Mouse (Mus musculus) testis, postnatal 10 days (tissue): ENCODE measurements around the gene Nudt9.

Experiments
- DNase-seq: peaks from one replicate; pipeline ENCODE4 v3.0.0; 2021; ENCODE audit warnings: low spot score

Nudt9 gene

DNA sequence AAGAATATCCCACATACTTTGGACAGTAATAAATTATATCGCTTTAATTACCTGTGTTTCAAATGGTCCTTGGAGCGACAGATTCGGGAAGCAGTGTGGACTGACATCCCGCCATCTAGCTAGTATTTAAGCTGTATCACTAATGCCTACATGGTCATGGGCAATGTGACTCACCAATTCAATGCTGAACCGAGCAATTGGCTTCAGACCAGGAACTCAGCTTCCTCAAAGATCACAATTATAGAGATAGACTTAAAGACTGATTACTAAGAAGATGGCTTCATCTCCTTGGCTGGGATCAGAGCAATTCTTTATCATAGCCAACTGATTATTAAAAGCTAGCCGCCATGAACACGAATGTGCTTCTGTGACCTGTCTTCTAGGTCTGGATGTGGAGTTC lies 31.4 kb downstream of the Nudt9 start, which contains the start of gene Gm17660:
TSS of gene Gm17660 (minus strand) at position 101 of the 400 bp plus-strand sequence.
- DNase-seq = peak; percentile 22

GRCm38 (mm10) chr5:104080736-104081135 lies 34.6 kb downstream of the Nudt9 start:
- no peak for DNase-seq

DNA sequence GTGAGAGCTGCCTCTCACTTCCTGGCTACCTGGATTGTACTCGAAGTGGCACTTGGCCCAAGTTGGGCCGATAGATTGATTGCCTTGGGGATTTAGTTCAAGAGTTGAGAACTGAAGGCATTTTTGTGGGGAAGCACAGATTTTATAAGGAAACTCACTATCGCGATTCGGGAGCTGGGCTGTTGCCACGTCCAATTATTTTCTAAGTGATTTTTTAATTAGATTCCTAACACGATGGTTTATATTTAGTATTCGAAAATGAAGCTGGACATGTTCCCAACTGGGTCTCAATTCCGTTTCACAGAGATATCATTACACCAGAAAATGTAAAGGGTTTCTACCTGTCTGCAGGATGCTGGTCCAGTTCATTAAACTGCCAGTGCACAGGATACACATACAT lies 39.3 kb downstream of the Nudt9 start:
- DNase-seq = no peak

- peak; percentile 27 for DNase-seq
Observed at GRCm38 (mm10) chr5:104089751-104090150, 43.6 kb downstream of the Nudt9 start.

GRCm38 (mm10) chr5:104095416-104096077 lies 49.4 kb downstream of the Nudt9 start:
- no peak for DNase-seq

- no peak for DNase-seq
Observed at GRCm38 (mm10) chr5:104096078-104096938, 50.2 kb downstream of the Nudt9 start.

GRCm38 (mm10) chr5:104101678-104102531 lies 55.8 kb downstream of the Nudt9 start:
- no peak for DNase-seq

- DNase-seq = no peak
Observed at GRCm38 (mm10) chr5:104103171-104103570, 57.1 kb downstream of the Nudt9 start.

GRCm38 (mm10) chr5:104104111-104104510 lies 58.0 kb downstream of the Nudt9 start:
- no peak for DNase-seq

DNA sequence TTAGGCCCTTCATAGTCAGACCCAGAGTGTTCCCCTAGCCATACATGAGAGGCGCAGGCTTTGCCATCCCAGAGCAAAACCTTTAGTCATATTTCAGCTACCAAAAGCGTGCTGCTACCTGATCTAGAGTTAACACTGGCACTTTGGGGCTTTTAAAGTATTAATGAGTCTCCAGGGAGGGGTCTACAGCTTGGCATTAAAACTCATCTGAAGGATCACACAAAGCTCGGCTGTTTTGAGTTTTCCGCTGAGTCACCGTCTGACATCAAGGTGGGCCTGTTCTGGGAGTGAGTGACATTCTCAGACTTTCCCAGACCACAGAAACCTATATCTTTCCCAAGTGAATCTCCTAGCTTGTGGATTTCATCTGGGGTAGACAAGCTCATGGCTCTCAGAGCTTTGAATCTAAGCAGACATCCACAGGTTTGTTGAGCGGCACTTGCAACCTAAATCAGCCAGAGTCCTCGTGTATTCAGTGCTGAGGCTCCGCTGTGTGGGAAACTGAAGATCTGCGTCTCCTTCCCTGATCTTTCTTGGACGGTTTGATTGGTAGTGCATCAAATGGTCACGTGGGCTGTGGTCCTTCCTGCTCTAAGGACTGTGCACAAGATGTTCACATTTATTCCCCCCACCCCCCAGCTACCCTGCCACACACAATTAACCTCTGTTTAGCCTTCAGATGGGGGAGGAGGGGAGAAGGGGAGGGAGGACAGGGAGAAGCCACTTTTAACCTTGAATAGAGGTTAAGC lies 62.2 kb downstream of the Nudt9 start:
- DNase-seq = no peak

DNA sequence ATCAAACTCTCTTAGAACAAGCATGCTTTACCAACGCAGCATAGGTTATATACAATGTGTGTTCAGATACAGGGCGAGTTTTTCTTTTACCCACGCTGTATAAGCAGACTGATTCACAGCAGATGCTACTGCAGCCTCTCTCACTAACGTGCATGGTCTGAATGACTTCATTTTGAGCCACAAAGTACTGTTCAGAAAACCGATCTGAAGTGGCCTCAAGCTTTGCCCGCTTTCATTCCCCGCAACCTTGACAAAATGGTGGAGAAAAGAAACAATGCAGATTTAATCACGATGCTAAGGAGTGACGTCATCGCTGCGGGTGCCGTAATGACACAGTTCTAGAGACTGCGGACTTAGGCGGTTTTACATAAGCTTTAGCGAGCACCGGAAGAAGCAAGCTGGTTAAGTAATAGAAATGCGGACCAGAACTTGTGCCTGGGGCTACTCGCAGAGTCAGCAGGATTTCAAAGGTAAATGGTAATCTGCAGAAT lies 62.8 kb downstream of the Nudt9 start:
- DNase-seq = no peak

GRCm38 (mm10) chr5:104109516-104109915 lies 63.4 kb downstream of the Nudt9 start:
- no peak for DNase-seq

DNA sequence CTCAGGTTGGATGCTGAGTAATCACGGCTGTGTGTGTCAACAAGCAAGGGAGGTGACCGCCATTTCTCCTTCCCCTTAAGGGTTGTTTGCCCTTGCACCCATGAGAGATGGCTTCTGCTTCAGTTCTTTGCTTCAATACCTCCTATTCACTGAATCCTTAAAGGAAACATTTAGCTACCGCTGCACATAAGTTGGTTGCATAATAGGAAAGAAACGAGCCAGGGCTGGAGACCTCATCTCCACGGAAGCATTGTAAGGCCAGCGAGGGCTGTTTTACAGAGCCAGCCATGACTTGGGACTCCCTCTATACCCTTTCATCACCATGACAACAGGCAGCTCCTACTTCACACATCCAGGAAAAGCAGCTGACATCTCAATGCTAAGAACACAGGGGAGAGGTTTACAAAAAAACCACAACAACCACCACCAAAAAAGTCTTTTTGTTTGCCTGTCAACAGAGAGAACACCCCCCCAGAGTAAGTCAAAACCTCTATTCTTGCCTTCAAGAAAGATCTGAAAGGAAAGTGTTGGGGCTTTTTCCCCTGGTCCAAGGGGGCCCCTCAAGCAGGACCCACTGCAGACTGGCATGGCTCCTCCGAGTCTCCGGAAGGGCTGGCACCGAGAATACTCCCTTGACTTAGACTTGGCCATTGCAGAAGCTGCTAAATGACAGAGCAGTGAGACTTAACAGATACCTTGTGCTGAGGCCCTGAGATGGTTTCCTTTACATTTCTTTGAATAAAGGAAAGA lies 64.2 kb downstream of the Nudt9 start:
- DNase-seq = no peak

GRCm38 (mm10) chr5:104112016-104112415 lies 65.9 kb downstream of the Nudt9 start:
- no peak for DNase-seq

- no peak for DNase-seq
Observed at GRCm38 (mm10) chr5:104112511-104112910, 66.4 kb downstream of the Nudt9 start.

DNA sequence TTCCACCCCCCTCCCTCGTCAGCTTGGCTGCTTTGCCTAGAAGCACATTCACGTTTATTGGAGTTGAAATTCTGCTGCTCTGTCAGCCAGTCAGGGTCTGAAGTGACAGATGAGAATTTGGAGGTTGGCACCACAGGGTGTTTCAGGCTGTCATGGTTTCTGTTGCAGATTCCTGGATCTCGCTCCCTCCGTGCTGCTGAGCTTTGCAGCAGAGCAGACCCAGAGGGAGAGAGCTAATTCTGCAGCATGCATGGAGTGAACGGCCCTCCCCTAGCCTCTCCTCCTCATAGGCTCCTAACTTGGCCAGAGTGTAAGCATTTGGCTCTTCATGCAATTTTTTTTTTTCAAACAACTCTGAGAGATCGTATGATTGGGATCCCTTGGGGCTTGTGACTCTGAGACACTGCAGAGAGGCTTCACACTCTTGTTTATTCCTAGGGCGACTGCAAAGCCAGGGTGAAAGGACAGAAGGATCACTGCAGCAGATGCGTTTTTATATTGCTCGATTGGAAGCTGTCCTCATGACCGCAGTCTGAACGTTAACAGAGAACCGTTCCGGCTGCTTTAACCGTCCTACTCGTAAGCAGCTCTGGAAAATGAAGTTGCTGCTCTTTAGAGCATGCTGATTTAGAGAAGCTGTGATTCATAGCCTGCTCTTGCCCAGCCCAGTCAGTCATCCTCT lies 67.5 kb downstream of the Nudt9 start, which contains the start of gene Sparcl1:
TSS of gene Sparcl1 (minus strand) at position 243 of the 682 bp plus-strand sequence.
- DNase-seq = no peak
